Mouse (Mus musculus): ENCODE data around the gene Tatdn3. TPM values are rescaled to one million over a fixed set of nuclear protein-coding genes. Genes with fewer than 3 reads are reported as not detected.
"Not testable (repeated sequence)": the region's sequence is repeated elsewhere in the genome, so short reads cannot be mapped to it uniquely, and the experiment has no call there.

Tatdn3 gene
- total RNA-seq, 1 experiment: 11.8 TPM

DNA sequence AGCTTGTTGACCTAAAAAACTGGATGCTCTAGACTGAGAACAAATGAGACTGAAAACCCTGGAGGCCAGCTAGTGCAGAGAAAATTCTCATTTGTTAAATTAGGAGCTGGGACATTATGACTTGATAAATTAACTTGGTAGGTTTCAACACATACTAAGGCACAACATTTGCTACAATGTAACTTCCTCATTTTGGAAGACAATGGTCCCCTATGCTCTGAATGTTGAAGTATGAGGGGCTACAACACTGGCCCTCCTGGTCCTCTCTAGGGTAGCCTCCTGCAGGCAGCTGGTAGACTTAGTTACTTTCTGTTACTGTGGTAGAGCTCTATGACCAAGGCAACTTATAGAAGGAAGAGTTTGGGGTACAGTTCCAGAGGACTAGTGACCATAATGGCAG is 21.4 kb downstream of the Tatdn3 start:
- TF ChIP-seq MAFK (IDR thresholded peaks at IDR 0.05; ENCODE audit: insufficient read depth, low read depth, low read length): no peak
- TF ChIP-seq ZC3H11A (IDR thresholded peaks at IDR 0.05; ENCODE audit: borderline replicate concordance, low read depth, low read length): no peak
- no peak for TF ChIP-seq ZNF384 (IDR thresholded peaks at IDR 0.05; ENCODE audit: low read depth, low read length)
- TF ChIP-seq CHD2 (IDR thresholded peaks at IDR 0.05; ENCODE audit: low read depth, low read length): no peak
- TF ChIP-seq HCFC1 (IDR thresholded peaks at IDR 0.05; ENCODE audit: borderline replicate concordance, insufficient read depth, low read length): no peak
- H3K9ac ChIP-seq (ENCODE audit: insufficient read depth, low read depth, low read length, poor library complexity, severe bottlenecking): no peak overlapping the region

DNA sequence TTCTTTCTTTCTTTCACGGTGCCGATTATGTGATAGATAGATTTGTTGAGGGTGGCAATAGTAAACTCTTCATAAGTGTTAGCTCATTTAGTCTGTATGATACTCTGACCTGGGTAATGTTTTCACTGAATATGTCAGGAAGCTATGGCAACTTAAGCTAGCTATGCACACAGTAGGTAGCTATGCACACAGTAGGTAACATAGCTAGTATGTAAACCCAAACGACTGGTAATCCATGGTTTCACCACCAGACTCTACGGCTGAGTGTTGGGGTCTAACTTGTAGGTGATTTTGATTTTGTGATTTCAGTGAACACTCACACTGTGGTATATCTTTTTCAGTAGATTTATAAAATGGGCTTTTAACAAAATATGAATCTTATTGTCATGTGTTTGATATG is 24.7 kb downstream of the Tatdn3 start:
- Histone ChIP-seq H3K4me3 (ENCODE audit: insufficient read depth in 1 of 2, low read depth in 1 of 2, low read length in 2 of 2, poor library complexity in 1 of 2, severe bottlenecking in 1 of 2) (no peak overlapping the region), H3K27ac (ENCODE audit: insufficient read depth, low read depth, low read length, poor library complexity, severe bottlenecking) (no peak overlapping the region), H3K4me1 (ENCODE audit: control insufficient read depth in 2 of 2, insufficient read depth in 2 of 2, low read length in 2 of 2, poor library complexity in 1 of 2) (peaks cover 0 to 3% of the 10 kb centered on the region in 2 experiments; a peak in 1 of 4 replicates), H3K36me3 (ENCODE audit: control insufficient read depth, insufficient read depth, low read length, poor library complexity, severe bottlenecking) (no peaks in the 10 kb centered on the region), H3K9me3 (ENCODE audit: control insufficient read depth, insufficient read depth, low read depth, low read length) (no peaks in the 10 kb centered on the region), H3K9ac (ENCODE audit: insufficient read depth, low read depth, low read length, poor library complexity, severe bottlenecking) (no peak overlapping the region)
- no peak for TF ChIP-seq MAFK (IDR thresholded peaks at IDR 0.05; ENCODE audit: insufficient read depth, low read depth, low read length)
- no peak for TF ChIP-seq ZC3H11A (IDR thresholded peaks at IDR 0.05; ENCODE audit: borderline replicate concordance, low read depth, low read length)
- TF ChIP-seq HCFC1 (IDR thresholded peaks at IDR 0.05; ENCODE audit: borderline replicate concordance, insufficient read depth, low read length): no peak
- TF ChIP-seq CHD2 (IDR thresholded peaks at IDR 0.05; ENCODE audit: low read depth, low read length): no peak
- no peak for TF ChIP-seq ZNF384 (IDR thresholded peaks at IDR 0.05; ENCODE audit: low read depth, low read length)
- in situ Hi-C loops (cut with MboI; ENCODE audit: low sequenced_read_pairs in 2 of 2, unreplicated experiment in 2 of 2): no loop called here
- DNase-seq (ENCODE audit: low read depth, low spot score): no peak

More for the DNA sequence above, 21.4 kb downstream of the Tatdn3 start:
- no peaks in the 10 kb centered on the region for H3K36me3 ChIP-seq (ENCODE audit: control insufficient read depth, insufficient read depth, low read length, poor library complexity, severe bottlenecking)
- DNase-seq (ENCODE audit: low read depth, low spot score): no peak
- in situ Hi-C loops (cut with MboI; ENCODE audit: low sequenced_read_pairs in 2 of 2, unreplicated experiment in 2 of 2): no loop called here
- 0 out of 4 replicates have a peak, but pooled peaks cover 0 to under 1% of the 10 kb centered on the region in 2 experiments for H3K4me1 ChIP-seq (ENCODE audit: control insufficient read depth in 2 of 2, insufficient read depth in 2 of 2, low read length in 2 of 2, poor library complexity in 1 of 2)
- no peak overlapping the region for H3K4me3 ChIP-seq (ENCODE audit: insufficient read depth in 1 of 2, low read depth in 1 of 2, low read length in 2 of 2, poor library complexity in 1 of 2, severe bottlenecking in 1 of 2)
- H3K9me3 ChIP-seq (ENCODE audit: control insufficient read depth, insufficient read depth, low read depth, low read length): no peaks in the 10 kb centered on the region
- H3K27ac ChIP-seq (ENCODE audit: insufficient read depth, low read depth, low read length, poor library complexity, severe bottlenecking): no peak overlapping the region

DNA sequence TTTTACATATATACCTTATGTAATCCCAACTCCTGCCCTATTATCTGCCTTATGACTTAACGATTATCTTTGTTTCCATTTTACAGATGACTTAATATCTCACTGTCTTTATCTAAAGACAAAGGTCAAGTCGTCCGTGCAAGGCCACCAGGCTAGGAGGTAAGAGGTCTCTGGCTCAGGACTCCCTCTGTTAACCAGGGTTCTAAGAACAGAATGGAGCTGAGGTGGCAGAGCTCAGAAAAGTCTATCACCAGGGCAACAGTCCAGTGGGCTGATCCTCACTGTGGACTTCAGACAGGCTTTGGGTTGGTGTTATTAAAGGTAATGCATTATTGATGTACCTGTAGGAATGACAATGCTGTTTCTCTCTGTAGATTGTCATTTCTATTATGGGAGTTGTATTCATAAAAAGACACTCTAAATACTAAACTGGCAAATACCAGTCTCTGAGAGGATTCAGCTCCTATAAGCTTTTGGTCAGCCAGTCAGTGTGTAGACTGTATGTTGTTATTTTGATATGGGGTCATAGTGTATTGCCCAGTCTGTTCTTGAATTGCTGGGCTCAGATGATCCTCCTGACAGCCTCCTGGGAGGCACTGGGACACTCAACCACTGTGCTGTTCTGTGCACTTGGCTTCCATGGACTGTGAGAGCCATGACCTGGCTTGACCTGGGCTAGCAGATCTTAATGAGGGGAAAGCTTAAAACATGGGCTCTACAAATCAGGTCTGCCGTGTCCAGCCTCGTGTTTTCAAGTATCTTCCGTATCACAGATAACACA is 26.0 kb downstream of the Tatdn3 start, which contains the start of gene Spata45:
Gene Spata45, plus strand, starts transcription at position 86 of the 781 bp plus-strand sequence.
- no peak for TF ChIP-seq MAFK (IDR thresholded peaks at IDR 0.05; ENCODE audit: insufficient read depth, low read depth, low read length)
- peaks cover 0 to 3% of the 10 kb centered on the region in 2 experiments; a peak in 1 of 4 replicates for H3K4me1 ChIP-seq (ENCODE audit: control insufficient read depth in 2 of 2, insufficient read depth in 2 of 2, low read length in 2 of 2, poor library complexity in 1 of 2)
- DNase-seq (ENCODE audit: low read depth, low spot score): no peak
- H3K4me3 ChIP-seq (ENCODE audit: insufficient read depth in 1 of 2, low read depth in 1 of 2, low read length in 2 of 2, poor library complexity in 1 of 2, severe bottlenecking in 1 of 2): no peak within 1 kb of the TSS
- no peak within 1 kb of the TSS for H3K9ac ChIP-seq (ENCODE audit: insufficient read depth, low read depth, low read length, poor library complexity, severe bottlenecking)
- in situ Hi-C loops (cut with MboI; ENCODE audit: low sequenced_read_pairs in 2 of 2, unreplicated experiment in 2 of 2): no loop called here
- no peaks in the 10 kb centered on the region for H3K36me3 ChIP-seq (ENCODE audit: control insufficient read depth, insufficient read depth, low read length, poor library complexity, severe bottlenecking)
- no peaks in the 10 kb centered on the region for H3K9me3 ChIP-seq (ENCODE audit: control insufficient read depth, insufficient read depth, low read depth, low read length)
- no peak within 1 kb of the TSS for H3K27ac ChIP-seq (ENCODE audit: insufficient read depth, low read depth, low read length, poor library complexity, severe bottlenecking)

DNA sequence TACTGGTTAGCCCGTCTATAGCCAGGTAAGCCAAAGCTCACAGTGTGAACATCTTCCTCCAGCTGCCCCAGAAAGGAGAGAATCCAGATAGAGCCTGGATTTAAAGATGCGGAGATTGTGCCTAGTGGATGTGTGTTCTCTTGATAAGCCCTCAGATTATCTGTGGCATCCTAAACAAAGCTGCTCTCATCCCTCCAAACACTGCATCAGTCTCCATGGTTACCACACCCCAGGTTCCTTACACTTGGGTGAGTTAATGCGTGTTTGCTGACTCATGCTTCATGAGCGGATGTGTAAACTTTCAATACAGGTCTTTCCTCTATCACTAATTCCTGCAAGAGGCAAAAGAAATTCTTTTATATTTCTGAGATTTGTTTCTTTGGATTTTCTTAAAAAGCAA is 27.1 kb downstream of the Tatdn3 start:
- in situ Hi-C loops (cut with MboI; ENCODE audit: low sequenced_read_pairs in 2 of 2, unreplicated experiment in 2 of 2): no loop called here
- peaks cover 0 to 3% of the 10 kb centered on the region in 2 experiments; a peak in 1 of 4 replicates for H3K4me1 ChIP-seq (ENCODE audit: control insufficient read depth in 2 of 2, insufficient read depth in 2 of 2, low read length in 2 of 2, poor library complexity in 1 of 2)
- no peak overlapping the region for H3K27ac ChIP-seq (ENCODE audit: insufficient read depth, low read depth, low read length, poor library complexity, severe bottlenecking)
- H3K36me3 ChIP-seq (ENCODE audit: control insufficient read depth, insufficient read depth, low read length, poor library complexity, severe bottlenecking): no peaks in the 10 kb centered on the region
- no peak overlapping the region for H3K4me3 ChIP-seq (ENCODE audit: insufficient read depth in 1 of 2, low read depth in 1 of 2, low read length in 2 of 2, poor library complexity in 1 of 2, severe bottlenecking in 1 of 2)
- TF ChIP-seq ZC3H11A (IDR thresholded peaks at IDR 0.05; ENCODE audit: borderline replicate concordance, low read depth, low read length) (no peak), MAFK (IDR thresholded peaks at IDR 0.05; ENCODE audit: insufficient read depth, low read depth, low read length) (peak; percentile 88), ZNF384 (IDR thresholded peaks at IDR 0.05; ENCODE audit: low read depth, low read length) (no peak), CHD2 (IDR thresholded peaks at IDR 0.05; ENCODE audit: low read depth, low read length) (no peak)
- H3K9ac ChIP-seq (ENCODE audit: insufficient read depth, low read depth, low read length, poor library complexity, severe bottlenecking): no peak overlapping the region
- no peaks in the 10 kb centered on the region for H3K9me3 ChIP-seq (ENCODE audit: control insufficient read depth, insufficient read depth, low read depth, low read length)
- no peak for DNase-seq (ENCODE audit: low read depth, low spot score)

DNA sequence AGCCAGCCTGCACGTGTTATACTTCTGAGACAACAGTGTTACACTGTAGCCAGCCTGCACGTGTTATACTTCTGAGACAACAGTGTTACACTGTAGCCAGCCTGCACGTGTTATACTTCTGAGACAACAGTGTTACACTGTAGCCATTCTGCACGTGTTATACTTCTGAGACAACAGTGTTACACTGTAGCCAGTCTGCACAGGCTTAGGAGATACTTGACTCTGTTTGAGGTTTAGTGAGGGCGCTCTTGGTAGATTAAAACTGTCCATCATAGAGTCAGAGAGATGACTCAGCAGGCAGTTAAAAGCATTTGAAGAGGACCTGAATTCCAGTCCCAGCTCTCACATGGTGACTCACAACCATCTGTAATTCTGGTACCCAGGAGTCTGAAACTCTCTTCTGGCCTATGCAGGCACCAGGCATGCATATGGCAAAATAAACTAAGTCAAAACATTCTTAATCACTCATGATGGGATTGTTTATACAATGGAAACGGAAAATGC is 31.8 kb downstream of the Tatdn3 start:
- H3K9ac ChIP-seq (ENCODE audit: insufficient read depth, low read depth, low read length, poor library complexity, severe bottlenecking); H3K36me3 ChIP-seq (ENCODE audit: control insufficient read depth, insufficient read depth, low read length, poor library complexity, severe bottlenecking); H3K4me1 ChIP-seq (ENCODE audit: control insufficient read depth in 2 of 2, insufficient read depth in 2 of 2, low read length in 2 of 2, poor library complexity in 1 of 2); DNase-seq (ENCODE audit: low read depth, low spot score); H3K9me3 ChIP-seq (ENCODE audit: control insufficient read depth, insufficient read depth, low read depth, low read length); H3K27ac ChIP-seq (ENCODE audit: insufficient read depth, low read depth, low read length, poor library complexity, severe bottlenecking); in situ Hi-C loops (cut with MboI; ENCODE audit: low sequenced_read_pairs in 2 of 2, unreplicated experiment in 2 of 2); H3K4me3 ChIP-seq (ENCODE audit: insufficient read depth in 1 of 2, low read depth in 1 of 2, low read length in 2 of 2, poor library complexity in 1 of 2, severe bottlenecking in 1 of 2): not testable (repeated sequence)
